Mouse (Mus musculus) right cerebral cortex, adult 18-20 months (tissue): ENCODE results near the gene Traf3.
A peak's percentile ranks its signal among the peaks of the same experiment; 100 is the strongest.

Experiments
- DNase-seq: peaks from one replicate; pipeline ENCODE4 v3.0.0; 2022; ENCODE audit warnings: mixed read lengths

Traf3 gene

GRCm38 (mm10) chr12:111211729-111212128, 45.6 kb downstream of the Traf3 start:
- DNase-seq = no peak

DNA sequence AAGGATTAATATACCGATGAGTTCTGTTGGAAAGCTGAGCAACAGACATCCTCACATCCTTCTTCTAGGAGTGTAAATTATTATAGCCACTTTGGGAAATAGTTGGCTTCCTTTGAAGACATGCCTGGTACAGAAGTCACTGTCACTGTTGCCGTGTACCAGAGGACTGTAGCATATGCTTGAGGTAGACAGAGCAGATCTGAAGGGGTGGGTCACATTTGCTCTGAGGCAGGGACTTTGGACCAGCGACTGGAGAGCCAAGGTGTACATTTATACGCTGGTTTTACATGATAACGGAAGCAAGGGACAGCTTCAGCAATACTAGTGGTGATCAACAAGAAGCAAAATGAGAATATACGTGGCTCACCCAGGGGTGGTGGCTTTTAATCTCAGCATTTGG, 52.7 kb downstream of the Traf3 start:
- DNase-seq = no peak

GRCm38 (mm10) chr12:111225197-111225780, 59.1 kb downstream of the Traf3 start:
- no peak for DNase-seq

GRCm38 (mm10) chr12:111227410-111227809, 61.2 kb downstream of the Traf3 start:
- no peak for DNase-seq

DNA sequence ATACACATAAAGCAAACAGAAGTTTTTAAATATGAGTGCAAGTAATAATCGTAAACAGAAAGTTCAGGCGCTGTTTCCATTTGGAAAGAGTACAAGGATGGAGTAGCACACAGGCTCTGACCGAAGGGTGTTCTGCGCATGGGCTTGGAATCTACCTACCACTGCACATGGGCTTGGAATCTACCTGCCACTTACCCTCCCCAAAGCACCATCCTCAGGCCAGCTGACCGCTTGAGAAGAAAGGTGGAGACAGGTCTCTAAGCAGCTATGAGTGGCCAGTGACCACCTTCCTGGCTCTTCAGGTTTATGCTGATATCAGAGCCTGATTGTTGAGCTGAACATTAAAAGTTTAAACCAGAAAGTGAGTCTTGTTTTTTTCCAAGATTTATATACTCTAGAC, 62.3 kb downstream of the Traf3 start:
- no peak for DNase-seq

GRCm38 (mm10) chr12:111230793-111231192, 64.6 kb downstream of the Traf3 start:
- DNase-seq = no peak

DNA sequence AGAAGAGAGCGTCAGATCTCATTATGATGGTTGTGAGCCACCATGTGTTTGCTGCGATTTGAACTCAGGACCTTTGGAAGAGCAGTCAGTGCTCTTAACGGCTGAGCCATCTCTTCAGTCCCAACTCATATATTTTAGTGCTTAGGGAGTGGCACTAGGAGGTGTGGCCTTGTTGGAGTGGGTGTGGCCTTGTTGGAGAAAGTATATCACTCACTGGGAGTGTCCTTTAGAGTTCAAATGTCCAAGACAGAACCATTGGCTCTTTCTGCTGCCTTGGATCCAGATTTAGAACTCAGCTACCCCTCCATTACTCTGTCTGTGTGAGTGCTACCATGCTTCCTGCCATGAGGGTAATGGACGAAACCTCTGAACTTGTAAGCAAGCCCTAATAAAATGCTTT, 67.6 kb downstream of the Traf3 start:
- no peak for DNase-seq

- DNase-seq = no peak
These were observed 68.2 kb downstream of the Traf3 start for GRCm38 (mm10) chr12:111234383-111234782.

DNA sequence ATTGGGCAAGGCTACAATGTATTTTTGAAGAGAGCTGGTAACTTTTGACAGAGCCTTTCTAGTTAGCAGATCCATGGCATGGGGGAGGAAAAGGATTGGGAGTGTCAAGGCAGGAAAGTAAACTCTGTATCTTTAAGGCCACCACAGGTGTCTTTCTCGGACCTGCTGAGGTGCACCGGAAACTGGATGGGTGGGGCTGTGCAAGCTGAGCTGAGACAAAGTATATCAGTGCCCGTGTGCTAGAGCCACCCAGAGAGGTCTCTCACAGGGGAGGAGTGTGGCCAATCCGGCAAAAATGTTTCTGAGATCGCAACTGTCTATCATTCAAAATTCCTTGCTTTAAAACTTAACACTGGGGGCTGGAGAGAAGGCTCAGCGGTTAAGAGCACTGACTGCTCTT, 69.5 kb downstream of the Traf3 start:
- no peak for DNase-seq

- peak; percentile 27 for DNase-seq
These were observed 71.5 kb downstream of the Traf3 start for GRCm38 (mm10) chr12:111237611-111238188.

DNA sequence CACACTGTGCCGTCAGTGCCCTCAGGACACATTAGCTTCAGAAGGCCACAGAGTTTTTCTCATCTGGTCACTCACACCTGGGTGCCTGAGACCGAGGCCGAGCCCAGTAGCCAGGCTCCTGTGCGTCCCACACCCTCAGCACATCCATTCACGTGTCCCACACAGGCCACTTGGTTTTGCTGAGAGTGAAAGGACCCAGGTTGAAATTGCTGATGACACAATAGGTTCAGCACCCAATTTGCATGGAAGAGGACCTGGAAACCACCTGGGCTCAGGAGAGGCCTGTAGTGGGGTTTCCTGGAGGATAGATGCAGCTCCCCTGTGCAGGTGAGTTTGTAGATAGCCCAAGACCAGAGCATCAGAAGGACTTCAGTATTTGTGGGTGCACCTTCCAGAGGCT, 72.2 kb downstream of the Traf3 start:
- no peak for DNase-seq

DNA sequence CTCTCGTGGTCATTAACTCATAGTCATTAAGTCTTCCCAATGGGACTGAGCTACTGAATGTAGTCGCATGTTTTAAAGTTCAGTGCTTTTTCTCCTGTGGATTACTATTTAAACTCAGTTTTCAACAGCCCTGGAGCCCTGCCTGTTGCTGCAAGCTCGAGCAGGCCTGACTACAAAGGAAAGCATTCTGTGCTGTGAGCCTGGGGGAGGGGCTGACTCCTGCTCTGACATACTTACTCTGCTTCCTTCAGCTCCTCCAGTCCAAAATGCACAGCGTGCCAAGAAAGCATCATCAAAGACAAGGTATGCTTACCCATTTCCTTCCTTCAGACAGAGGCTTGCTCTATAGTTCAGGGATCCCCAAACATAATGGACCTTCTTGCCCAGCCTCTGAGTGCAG, 72.6 kb downstream of the Traf3 start:
- DNase-seq = peak; percentile 44

GRCm38 (mm10) chr12:111239930-111240329, 73.8 kb downstream of the Traf3 start:
- no peak for DNase-seq

DNA sequence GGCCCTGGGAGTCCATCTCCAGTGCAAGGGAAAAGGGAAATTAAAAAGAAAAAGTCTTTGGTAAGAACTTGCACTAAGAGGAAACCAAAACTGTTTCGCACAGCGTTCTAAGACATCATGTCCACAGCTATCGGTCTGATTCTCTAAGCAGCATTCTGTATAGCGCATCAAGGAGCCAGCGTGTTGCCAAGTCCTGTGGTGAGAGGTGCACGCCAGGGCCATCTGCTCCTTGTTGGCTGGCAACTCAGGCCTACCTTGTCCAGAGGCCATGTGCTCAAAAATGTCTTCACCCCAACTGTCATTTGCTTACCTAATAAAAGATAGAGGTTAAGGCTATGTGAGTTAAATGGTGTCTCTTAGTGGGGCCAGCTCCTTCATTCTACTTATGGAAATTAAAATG, 75.7 kb downstream of the Traf3 start:
- no peak for DNase-seq

DNA sequence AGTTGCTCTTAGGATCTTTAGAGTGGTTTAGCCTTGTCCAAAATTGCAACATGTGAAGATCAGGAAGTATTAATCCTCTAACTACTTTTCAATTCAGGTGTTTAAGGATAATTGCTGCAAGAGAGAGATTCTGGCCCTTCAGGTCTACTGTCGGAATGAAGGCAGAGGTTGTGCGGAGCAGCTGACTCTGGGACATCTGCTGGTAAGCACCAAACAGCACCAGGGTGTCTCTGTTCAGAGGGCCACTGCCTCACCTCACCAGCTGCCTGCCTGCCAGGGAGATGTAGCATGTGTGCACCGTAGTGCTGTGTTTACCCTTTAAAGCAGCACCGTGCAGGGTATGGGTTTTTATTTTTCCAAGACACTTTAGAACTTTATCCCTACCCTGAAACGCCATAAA, 76.2 kb downstream of the Traf3 start:
- no peak for DNase-seq

- no peak for DNase-seq
These were observed 77.6 kb downstream of the Traf3 start for GRCm38 (mm10) chr12:111243733-111244132.

- DNase-seq = no peak
These were observed 78.9 kb downstream of the Traf3 start for GRCm38 (mm10) chr12:111245070-111245469.

GRCm38 (mm10) chr12:111246808-111247464, 80.8 kb downstream of the Traf3 start:
- DNase-seq = no peak

DNA sequence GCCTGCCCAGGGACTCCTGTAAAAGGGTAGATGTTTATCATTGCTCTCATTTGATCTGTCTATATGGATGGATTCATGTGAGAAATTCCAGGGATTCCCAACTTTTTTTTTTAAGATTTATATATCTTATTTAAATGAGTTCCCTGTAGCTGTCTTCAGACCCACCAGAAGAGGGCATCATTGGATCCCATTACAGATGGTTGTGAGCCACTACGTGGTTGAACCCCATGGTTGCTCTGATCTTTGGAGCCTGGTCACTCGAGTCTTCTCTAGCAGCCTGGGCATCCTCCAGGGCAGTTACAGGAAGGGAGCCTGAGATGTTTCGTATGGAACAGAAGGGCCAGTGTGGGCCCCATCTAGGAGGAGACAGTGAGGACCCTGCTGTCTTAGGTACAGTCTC, 82.9 kb downstream of the Traf3 start:
- no peak for DNase-seq

GRCm38 (mm10) chr12:111250116-111250515, 83.9 kb downstream of the Traf3 start:
- DNase-seq = peak; percentile 64

DNA sequence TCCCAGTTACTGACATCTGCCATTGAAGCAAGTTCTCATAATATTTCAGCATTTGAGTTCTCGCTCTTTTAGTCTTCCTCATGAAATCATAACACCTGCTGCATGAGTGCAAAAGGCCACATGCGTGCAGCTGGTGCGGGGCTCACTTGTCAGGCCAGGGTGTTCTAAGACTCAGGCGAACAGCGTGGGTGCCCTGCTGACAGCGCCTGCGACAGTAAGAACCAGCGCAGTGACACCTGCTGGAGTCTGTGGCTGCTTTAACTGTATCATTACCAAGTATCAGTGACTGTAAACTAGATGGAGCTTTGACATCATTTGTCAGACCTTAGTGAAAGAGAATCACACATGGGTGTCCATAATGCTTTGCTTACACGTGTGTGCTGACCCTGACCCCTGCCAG, 85.1 kb downstream of the Traf3 start:
- peak; percentile 43 for DNase-seq

GRCm38 (mm10) chr12:111263650-111264049, 97.5 kb downstream of the Traf3 start:
- DNase-seq = no peak

- no peak for DNase-seq
These were observed 99.0 kb downstream of the Traf3 start for GRCm38 (mm10) chr12:111265212-111265611.

- no peak for DNase-seq
These were observed 100.4 kb downstream of the Traf3 start for GRCm38 (mm10) chr12:111266592-111266991.
